Mouse (Mus musculus): ENCODE measurements around the gene Hnrnpa3.

DNA sequence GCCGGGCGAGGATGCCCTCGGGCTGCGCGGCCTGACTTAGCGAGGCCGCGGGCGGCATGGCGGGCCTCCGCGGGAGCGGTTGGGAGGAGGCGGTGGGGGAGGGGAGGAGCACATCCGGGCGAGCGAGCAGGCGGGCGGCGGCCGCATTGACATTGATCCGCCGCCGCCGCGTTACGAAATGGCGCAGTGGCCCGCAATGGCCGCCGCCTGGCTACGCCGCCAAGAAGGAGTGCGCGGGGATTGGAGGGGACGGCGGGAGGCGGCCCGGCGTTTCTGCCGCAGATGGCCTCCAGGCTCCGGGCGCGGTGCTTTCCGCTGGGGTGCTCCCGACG lies 534 bp downstream of the Hnrnpa3 start:
- no peak for TF ChIP-seq CTCF (IDR thresholded peaks at IDR 0.05; ENCODE audit: low read depth)
- no peak for TF ChIP-seq EP300 (IDR thresholded peaks at IDR 0.05; ENCODE audit: low read depth)

All from liver, postnatal 0 days (tissue).